Mouse (Mus musculus): ENCODE results near the gene Rfc2.

DNA sequence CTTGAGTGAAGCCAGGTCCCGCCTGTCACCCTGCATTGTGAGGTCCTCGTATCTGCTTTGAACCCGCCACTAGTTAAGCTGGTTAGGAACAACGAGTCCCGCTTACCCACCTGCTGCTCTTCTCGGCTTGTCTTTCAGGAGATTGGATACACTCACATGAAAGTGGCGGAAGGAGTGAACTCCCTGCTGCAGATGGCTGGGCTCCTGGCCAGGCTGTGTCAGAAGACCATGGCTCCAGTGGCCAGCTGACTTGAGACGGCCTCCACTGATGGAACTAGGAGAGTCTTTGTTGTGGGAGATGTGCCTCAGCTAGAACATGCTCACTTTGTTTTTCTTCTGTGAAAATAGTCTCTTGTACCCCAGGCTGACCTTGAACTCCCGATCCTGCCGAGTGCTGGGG, 16.5 kb downstream of the Rfc2 start:
- no peak for TF ChIP-seq TAL1 (IDR thresholded peaks at IDR 0.05; ENCODE audit: low read length)
- TF ChIP-seq GATA1 (IDR thresholded peaks at IDR 0.05; ENCODE audit: low read length) = no peak

Measured in erythroblast, embryonic 14.5 days (primary cell).